Mouse (Mus musculus) frontal cortex, postnatal 36 days (tissue): ENCODE data around the gene Myo15b.
"Not testable (repeated sequence)": the region's sequence is repeated elsewhere in the genome, so short reads cannot be mapped to it uniquely, and the experiment has no call there.

Experiments
- DNase-seq, 2 experiments: peaks; one replicate each; pipeline ENCODE4 v3.0.0; 2022; ENCODE audit warnings: low spot score in 2 of 2

Gene Myo15b

GRCm38 (mm10) chr11:115831518-115831917, 26.7 kb upstream of the Myo15b start:
- DNase-seq, result no peak

GRCm38 (mm10) chr11:115832064-115832463, 26.1 kb upstream of the Myo15b start:
- no peak for DNase-seq

- no peak for DNase-seq
These were observed 25.7 kb upstream of the Myo15b start for GRCm38 (mm10) chr11:115832523-115832922.

GRCm38 (mm10) chr11:115833021-115833513, 25.1 kb upstream of the Myo15b start:
- DNase-seq, result no peak

- no peak for DNase-seq
These were observed 24.2 kb upstream of the Myo15b start for GRCm38 (mm10) chr11:115834033-115834432.

GRCm38 (mm10) chr11:115836656-115837395, 21.4 kb upstream of the Myo15b start:
- DNase-seq, result no peak

- no peak for DNase-seq
These were observed 20.4 kb upstream of the Myo15b start for GRCm38 (mm10) chr11:115837606-115838345.

- DNase-seq, result no peak
These were observed 19.3 kb upstream of the Myo15b start for GRCm38 (mm10) chr11:115838895-115839311.

GRCm38 (mm10) chr11:115839732-115840131, 18.5 kb upstream of the Myo15b start:
- DNase-seq, result no peak

- DNase-seq, result no peak
These were observed 17.2 kb upstream of the Myo15b start for GRCm38 (mm10) chr11:115841044-115841443.

GRCm38 (mm10) chr11:115841961-115842550, 16.1 kb upstream of the Myo15b start:
- DNase-seq, result no peak

GRCm38 (mm10) chr11:115843141-115843890, 14.9 kb upstream of the Myo15b start:
- no peak for DNase-seq

GRCm38 (mm10) chr11:115843891-115844239, 14.3 kb upstream of the Myo15b start:
- no peak for DNase-seq

GRCm38 (mm10) chr11:115844240-115844639, 14.0 kb upstream of the Myo15b start:
- no peak for DNase-seq

GRCm38 (mm10) chr11:115845819-115846218, 12.4 kb upstream of the Myo15b start:
- no peak for DNase-seq

GRCm38 (mm10) chr11:115854674-115855073, 3.5 kb upstream of the Myo15b start:
- peak; percentile 16 to 19 for DNase-seq

- not testable (repeated sequence) for DNase-seq
These were observed 1.1 kb upstream of the Myo15b start for GRCm38 (mm10) chr11:115857146-115857545.

GRCm38 (mm10) chr11:115857936-115858335, 270 bp upstream of the Myo15b start:
- DNase-seq, result no peak

GRCm38 (mm10) chr11:115859143-115859945, 1.1 kb downstream of the Myo15b start:
- DNase-seq, result peak; percentile 51 to 52

- no peak for DNase-seq
These were observed 5.7 kb downstream of the Myo15b start for GRCm38 (mm10) chr11:115863895-115864294.

- DNase-seq, result no peak
These were observed 11.2 kb downstream of the Myo15b start for GRCm38 (mm10) chr11:115869393-115869792.
